Mouse (Mus musculus) cerebellum, adult 8-10 months (tissue): ENCODE data around the gene Tex45.

ENCODE experiments used
- DNase-seq: peaks from one replicate; pipeline ENCODE4 v3.0.0; 2022

The Tex45 gene

GRCm38 (mm10) chr8:3470562-3470961, at the start of gene Tex45:
Tex45 (plus strand) TSS chr8:3470862.
- no peak for DNase-seq

GRCm38 (mm10) chr8:3421507-3421906, 49.2 kb upstream of the Tex45 start:
- no peak for DNase-seq

GRCm38 (mm10) chr8:3425217-3425616, 45.4 kb upstream of the Tex45 start:
- no peak for DNase-seq

- no peak for DNase-seq
Measured at GRCm38 (mm10) chr8:3426211-3426610, 44.5 kb upstream of the Tex45 start.

- DNase-seq: no peak
Measured at GRCm38 (mm10) chr8:3428426-3428825, 42.2 kb upstream of the Tex45 start.

GRCm38 (mm10) chr8:3429966-3430365, 40.7 kb upstream of the Tex45 start:
- DNase-seq: peak; percentile 66

- DNase-seq: no peak
Measured at GRCm38 (mm10) chr8:3431113-3431512, 39.5 kb upstream of the Tex45 start.

GRCm38 (mm10) chr8:3436492-3436891, 34.2 kb upstream of the Tex45 start:
- no peak for DNase-seq

- DNase-seq: no peak
Measured at GRCm38 (mm10) chr8:3439510-3439909, 31.2 kb upstream of the Tex45 start.

- no peak for DNase-seq
Measured at GRCm38 (mm10) chr8:3449226-3449625, 21.4 kb upstream of the Tex45 start.

GRCm38 (mm10) chr8:3450670-3451069, 20.0 kb upstream of the Tex45 start:
- DNase-seq: peak; percentile 60

GRCm38 (mm10) chr8:3451992-3452391, 18.7 kb upstream of the Tex45 start:
- DNase-seq: no peak

- no peak for DNase-seq
Measured at GRCm38 (mm10) chr8:3463248-3463647, 7.4 kb upstream of the Tex45 start.

GRCm38 (mm10) chr8:3464309-3464708, 6.4 kb upstream of the Tex45 start:
- no peak for DNase-seq

GRCm38 (mm10) chr8:3467006-3467885, 3.4 kb upstream of the Tex45 start, which contains the start of gene Pex11g:
Pex11g (minus strand) TSS chr8:3467680.
- peak; percentile 96 for DNase-seq

- no peak for DNase-seq
Measured at GRCm38 (mm10) chr8:3467886-3468545, 2.6 kb upstream of the Tex45 start.

GRCm38 (mm10) chr8:3468838-3469237, 1.8 kb upstream of the Tex45 start:
- DNase-seq: no peak

- no peak for DNase-seq
Measured at GRCm38 (mm10) chr8:3475715-3476429, 5.2 kb downstream of the Tex45 start.

- no peak for DNase-seq
Measured at GRCm38 (mm10) chr8:3480221-3480785, 9.6 kb downstream of the Tex45 start.

GRCm38 (mm10) chr8:3481605-3482004, 10.9 kb downstream of the Tex45 start:
- no peak for DNase-seq

GRCm38 (mm10) chr8:3482240-3482740, 11.6 kb downstream of the Tex45 start:
- DNase-seq: no peak

GRCm38 (mm10) chr8:3483546-3483945, 12.9 kb downstream of the Tex45 start:
- no peak for DNase-seq

GRCm38 (mm10) chr8:3485192-3485591, 14.5 kb downstream of the Tex45 start:
- DNase-seq: no peak
